Mouse (Mus musculus) cortical plate, adult 2 months (tissue): ENCODE data around the gene Rsrc2.

Experiments
- CTCF ChIP-seq: fragments of 200-500 bp; IDR thresholded peaks from 2 replicates; pipeline ENCODE4 v1.5.1; 2011; ENCODE audit warnings: mild to moderate bottlenecking, control low read depth, low read length; ENCODE audit not compliant: insufficient read depth; ENCODE audit errors: extremely low read depth
- POLR2A ChIP-seq: fragments of 200-500 bp; IDR thresholded peaks from 2 replicates; pipeline ENCODE4 v1.6.1; 2011; ENCODE audit warnings: mild to moderate bottlenecking, low read length, control low read depth; ENCODE audit not compliant: insufficient read depth; ENCODE audit errors: extremely low read depth

DNA sequence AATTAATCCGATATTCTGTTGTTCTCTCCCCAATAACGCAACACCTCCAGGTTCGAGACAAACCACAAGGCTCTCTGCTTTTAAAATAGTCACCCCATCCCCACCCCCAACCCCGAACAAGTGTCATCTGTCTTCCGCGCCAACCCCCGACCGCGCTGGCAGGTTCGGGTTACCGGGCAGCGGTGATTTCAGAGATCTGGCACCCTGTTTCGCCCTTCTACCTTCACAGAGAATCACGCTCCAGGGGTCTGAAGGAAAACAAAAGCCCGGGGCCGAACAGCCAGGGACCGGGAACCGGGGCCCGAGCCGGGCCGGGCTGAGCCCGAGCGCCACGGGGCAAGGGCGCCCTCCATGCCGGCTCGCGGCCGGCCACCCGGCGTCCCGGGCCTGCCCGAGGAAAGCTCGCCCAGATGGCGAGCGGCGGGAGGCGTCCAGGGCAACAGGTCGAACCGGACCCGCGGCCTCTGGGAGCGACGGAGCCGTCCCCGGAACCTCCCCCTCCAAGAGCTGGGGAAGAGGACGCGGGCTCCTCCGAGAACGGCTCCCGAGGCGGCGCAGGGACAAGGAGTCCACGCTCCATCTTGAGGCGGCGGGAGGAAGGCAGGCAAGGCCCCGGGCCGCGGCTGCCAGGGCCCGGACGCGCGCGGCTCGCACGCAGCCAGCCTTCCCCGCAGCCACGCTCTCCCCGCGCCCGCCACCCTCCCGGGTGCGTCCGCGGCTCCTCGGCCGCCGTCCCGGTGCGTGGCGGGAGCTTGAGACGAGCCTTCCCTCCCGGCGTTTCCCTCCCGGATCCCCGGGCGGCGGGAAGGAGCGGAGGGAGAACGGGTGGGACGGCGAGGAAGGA is 65.6 kb downstream of the Rsrc2 start:
- TF ChIP-seq CTCF (no peak), POLR2A (no peak)
